Mouse (Mus musculus) CH12.LX (cell line): Measurements from ENCODE around the gene Tchp.

ENCODE experiments used
- NELFE ChIP-seq: IDR thresholded peaks from 2 replicates; pipeline ENCODE4 v1.6.1; 2011; ENCODE audit warnings: low read depth, low read length, improper control_type of control experiment
- POLR2A ChIP-seq: IDR thresholded peaks from 2 replicates; pipeline ENCODE4 v1.6.1; 2011; ENCODE audit warnings: low read depth, mild to moderate bottlenecking, improper control_type of control experiment, low read length

DNA sequence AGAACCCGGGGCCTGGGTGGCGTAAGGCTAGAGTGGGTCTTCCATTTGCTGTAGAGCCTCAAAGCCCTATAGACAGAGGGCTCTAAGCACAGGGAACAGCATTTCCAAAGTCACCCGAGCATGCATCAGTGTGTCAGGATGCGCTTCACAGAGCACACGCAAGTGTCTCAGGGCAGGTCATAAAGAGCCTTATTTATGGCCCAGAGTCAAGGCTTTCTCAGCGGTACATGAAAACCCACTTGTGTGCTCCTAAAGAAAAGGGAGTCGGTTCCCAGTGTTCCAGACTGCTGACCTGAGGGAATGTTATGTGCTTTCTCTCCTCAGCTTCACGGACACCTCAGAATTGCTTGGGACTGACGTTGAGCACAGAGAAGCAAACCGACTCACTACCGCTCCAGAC is 13.2 kb downstream of the Tchp start:
- TF ChIP-seq POLR2A: no peak
- no peak for TF ChIP-seq NELFE
